Mouse (Mus musculus) cerebellum, postnatal 25 days (tissue): Measurements from ENCODE around the gene Hoxa7.

Source experiments
- DNase-seq, 2 experiments: peaks; one replicate each; pipeline ENCODE4 v3.0.0; 2021; ENCODE audit warnings: mixed read lengths in 2 of 2

Hoxa7 gene

GRCm38 (mm10) chr6:52237346-52238154, 15.9 kb upstream of the Hoxa7 start:
- DNase-seq, result no peak

DNA sequence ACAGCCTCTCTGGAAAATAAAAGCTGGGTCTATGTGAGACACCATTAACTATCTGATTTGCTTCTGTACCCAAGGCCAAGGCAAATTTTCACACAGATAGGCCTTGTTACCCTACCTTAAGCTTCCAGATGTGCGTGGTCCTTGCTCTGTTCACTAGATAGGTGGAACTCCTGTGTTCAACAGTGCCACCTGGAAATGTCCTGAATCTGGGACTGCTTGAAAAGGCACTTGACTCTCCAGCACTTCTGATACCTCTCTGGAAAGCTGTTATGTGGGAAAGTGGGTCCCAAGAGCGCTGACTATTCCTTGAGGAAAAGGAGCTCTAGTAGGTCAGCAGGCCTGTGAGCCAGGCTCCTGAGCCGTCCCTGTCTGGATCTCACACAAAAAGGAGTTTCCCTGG, 15.2 kb upstream of the Hoxa7 start:
- no peak for DNase-seq

- no peak for DNase-seq
Observed at GRCm38 (mm10) chr6:52235866-52236265, 14.2 kb upstream of the Hoxa7 start.

DNA sequence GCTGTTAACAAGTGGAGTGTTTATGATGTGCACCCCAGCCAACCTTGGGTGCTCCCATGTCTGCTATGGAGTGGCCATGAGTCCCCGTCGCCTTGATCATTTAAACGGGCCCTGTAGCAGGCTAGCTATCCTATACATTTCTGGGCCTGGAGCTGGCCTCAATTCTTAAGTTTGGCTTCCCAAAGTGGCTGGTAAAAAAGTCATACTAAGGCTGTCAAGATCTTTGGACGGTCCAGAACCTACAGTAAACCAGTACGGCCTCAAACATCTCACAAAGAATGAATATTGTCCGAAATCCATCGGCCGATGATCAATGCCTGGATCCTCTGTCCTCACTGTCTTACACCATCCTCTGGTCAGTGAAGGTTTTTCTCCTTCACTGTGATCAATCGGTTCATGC, 13.6 kb upstream of the Hoxa7 start:
- no peak for DNase-seq

- DNase-seq, result no peak
Observed at GRCm38 (mm10) chr6:52234428-52235140, 12.9 kb upstream of the Hoxa7 start.

DNA sequence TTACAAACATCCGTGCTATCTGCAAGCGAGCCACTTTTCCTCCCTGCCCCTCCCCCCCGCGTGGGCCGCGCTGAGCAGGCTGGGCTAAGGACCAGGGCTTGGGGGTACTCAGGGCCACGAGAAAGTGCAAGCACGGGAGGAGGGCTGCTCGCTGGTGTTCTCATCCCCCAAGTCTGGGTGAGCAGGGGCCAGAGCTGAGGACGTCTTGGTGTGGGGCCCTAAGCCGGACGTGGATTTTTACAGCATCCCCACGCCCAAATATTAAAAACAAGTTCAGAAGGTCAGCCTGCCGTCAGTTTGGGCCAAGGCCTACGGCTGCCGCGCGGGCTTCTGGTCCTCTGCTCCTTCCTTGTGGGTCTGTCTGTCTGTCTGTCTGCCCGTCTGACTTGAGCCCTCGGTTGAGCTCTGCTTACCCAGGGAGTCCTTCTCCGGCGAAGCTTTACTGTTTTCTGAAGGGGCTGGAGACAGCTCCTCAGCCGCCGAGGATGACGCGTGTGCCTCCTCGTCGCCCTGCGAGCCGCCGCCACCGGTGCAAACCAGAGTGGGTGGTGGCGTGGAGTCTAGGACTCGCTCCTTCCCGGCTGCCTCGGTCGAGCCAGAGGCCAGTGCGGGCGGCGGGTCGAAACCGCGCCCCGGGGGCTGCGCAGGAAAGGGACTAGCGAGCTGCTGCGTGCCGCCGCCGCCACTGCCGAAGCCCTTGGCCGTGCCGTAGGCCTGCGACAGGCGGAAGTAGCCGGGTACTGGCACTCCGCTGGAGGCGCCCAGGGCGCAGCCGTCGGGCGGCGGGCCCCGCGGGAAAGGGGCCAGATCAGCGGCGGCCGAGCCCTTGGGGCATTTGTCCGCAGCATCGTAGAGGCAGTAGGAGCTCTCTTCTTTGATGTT, 12.1 kb upstream of the Hoxa7 start:
- DNase-seq, result no peak

- DNase-seq, result no peak
Observed at GRCm38 (mm10) chr6:52232984-52233545, 11.4 kb upstream of the Hoxa7 start.

DNA sequence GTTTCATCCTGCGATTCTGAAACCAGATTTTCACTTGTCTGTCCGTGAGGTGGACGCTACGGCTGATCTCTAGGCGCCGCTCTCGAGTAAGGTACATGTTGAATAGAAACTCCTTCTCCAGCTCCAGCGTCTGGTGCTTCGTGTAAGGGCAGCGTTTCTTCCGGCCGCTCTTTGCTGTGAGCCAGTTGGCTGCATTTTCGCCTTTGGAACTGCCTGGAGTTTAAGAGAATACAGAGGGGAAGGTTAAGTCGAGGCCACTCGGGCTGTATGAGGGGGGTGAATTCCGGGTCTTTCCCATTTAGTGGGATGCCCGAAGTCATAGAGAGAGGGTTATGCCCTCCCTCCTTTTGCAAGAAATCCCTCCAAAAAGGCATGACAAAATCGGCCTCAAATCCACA, 10.9 kb upstream of the Hoxa7 start:
- DNase-seq, result no peak

DNA sequence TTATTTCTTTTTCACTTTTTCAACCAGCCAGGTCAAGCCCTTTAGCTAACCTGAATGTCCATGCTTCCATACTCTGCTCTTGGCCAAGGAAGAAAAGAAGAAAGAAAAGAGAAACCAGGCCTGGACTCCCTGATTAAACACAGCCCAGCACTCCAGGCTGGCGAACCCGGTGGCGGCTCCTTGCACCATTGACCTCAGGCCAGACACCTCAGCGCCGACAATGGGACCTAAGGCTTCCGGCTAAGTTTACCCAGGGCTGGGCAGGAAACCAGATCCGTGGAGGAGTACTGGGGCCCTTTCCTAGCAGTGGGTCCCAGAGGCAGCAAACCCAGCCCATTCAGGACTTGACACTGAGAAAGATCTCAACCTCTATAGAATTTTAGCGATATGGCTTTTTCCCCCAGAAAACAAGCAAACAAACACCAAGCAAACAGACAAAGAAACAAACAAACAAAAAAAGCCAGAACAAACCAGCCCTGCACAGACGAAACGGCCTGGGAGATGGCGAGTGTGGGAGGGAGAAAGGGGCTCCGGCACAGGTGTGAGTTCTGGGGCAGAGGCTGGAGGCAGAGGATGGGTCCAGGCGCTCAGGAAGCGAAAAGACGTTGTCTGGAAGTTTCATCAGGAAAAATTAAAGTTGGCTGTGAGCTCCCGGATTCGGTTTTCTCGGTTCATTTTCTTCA, 10.4 kb upstream of the Hoxa7 start:
- no peak for DNase-seq

- no peak for DNase-seq
Observed at GRCm38 (mm10) chr6:52230516-52231165, 9.0 kb upstream of the Hoxa7 start, which contains the start of gene Hoxa9. TSS of gene Hoxa9 (minus strand) at chr6:52231089.

DNA sequence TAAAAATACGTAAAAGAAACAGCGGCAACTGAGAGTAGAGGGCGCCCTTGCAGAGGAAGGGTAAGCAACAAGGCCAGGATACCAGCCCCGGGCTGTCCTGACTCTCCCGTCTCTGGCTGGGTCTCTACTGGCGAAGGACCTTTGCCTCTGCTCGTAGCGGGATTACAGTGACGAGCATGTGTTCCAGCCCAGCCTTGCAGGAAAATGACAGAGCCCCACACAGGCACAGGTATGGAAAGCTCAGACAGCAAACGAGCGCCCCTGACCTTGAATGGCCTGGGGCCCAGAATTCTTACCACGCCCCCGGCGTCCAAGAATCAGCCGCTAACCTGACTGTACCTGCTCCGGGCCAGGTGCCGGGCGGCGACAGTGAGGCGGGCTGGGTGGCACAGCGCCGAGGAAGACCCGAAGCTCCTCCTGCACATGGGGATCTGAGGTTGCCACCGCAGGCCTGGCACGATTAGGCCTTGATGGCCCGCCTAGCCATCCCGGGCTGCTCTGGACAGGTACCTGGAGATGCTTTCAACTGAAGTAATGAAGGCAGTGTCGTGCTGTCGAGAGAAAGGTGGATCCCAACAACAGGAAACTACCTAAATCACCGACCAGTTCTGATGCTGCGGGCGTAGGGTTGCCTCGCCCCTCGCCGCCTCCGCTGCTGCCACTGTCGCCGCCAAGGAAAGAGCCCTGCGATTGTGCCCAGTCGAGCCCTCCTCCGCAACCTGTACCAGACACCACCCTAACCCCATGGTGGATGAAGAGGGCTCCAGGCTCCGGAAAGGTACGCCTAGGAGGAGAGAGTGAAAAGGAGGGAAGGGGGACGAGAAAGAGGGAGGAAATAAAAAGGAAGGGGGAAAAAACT, 8.1 kb upstream of the Hoxa7 start:
- DNase-seq, result no peak

DNA sequence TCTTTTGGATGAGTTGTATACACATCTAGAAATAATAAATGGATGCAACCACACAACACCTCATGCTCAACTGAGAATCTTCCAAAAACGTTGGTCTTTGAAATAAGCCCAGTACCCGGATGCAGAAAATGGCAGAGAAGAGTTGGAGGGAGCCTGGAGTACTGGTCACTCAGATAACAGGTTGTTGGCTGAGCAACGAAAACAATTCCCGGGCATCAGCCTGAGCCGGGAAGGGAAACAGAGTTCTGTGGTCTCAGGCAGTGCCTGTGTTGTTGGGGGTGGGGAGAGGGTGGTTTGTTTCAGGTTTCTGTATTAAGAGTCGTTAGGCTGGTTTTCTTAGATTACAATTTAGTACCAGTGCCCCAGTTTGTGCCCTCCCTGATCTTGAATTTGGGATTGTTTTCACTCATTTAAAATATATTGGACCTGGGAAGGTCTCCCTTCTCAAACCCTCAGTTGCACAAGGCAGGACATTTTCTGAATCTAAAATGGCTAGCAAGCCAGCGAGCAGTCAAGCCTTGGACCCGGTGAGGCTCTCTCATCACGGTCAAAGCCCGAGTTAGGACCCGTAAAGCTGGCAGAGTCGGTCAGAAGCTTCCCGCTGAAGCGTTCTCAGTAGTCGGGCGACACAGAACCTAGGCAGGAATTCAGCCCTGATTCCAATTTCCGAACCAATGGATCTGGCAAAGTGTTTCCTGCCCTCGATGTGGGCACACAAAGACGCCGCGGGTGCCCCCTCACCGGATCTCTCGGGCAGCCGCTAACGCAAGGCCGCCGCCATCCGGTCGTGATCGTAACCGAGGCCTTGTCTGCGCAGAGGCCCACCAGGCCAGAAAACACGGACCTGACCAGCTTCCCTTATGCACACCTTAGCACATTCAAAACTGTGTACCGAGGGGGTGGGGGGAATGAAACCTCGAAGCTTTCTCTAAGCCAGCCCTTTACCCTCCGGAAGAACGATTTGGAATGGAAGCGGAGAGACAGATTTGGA, 7.1 kb upstream of the Hoxa7 start:
- no peak for DNase-seq

- DNase-seq, result no peak
Observed at GRCm38 (mm10) chr6:52227470-52228222, 6.0 kb upstream of the Hoxa7 start.

- no peak for DNase-seq
Observed at GRCm38 (mm10) chr6:52226569-52227257, 5.1 kb upstream of the Hoxa7 start.

GRCm38 (mm10) chr6:52225612-52226568, 4.2 kb upstream of the Hoxa7 start:
- no peak for DNase-seq

DNA sequence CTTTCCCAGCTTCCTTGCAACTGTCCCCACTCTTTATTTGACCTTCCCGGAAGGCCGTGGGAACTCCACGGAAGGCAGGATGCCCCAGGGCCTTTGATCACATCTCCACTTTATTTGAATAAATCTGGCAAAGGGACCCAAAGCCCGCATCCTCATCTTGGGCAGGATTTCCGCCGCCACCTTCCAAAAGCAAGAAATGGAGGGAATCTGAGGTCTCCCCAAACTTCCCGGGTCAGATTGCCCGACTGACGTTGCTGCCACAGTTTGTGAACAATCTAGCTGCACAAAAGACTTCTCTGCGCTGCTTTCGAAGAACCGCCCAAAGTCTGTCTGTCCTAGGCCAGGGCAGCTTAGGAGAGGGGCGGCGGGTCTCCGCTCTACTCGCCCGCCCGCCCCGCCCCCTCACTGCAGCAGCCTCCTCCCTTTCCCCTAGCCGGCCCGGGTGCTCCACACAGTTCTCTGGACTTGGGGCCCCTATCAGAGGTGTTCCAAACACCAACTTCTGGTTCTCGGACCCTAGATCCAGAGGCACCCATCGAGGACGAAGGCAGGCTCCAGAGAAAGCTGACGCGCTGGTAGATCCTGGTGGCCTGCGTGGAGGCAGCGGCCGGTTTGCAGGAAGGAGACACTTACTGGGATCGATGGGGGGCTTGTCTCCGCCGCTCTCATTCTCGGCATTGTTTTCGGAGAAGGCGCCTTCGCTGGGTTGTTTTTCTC, 3.4 kb upstream of the Hoxa7 start:
- no peak for DNase-seq
